Mouse (Mus musculus): Measurements from ENCODE around the gene Trpm3. TPM values are rescaled to one million over a fixed set of nuclear protein-coding genes. Genes with fewer than 3 reads are reported as not detected.

Trpm3 gene
- polyA plus RNA-seq (2021; fragmentation: Nextera tagmentation): 6.0 and 6.7 TPM in 2 replicates
- long read RNA-seq, experiment 1, partial matches to known transcripts: 7 of 32 reads
- long read RNA-seq, experiment 1, other reads (novel, unspliced or antisense): 24 of 32 reads
- long read RNA-seq, experiment 2, partial matches to known transcripts: 3 of 38 reads
- long read RNA-seq, experiment 2, other reads (novel, unspliced or antisense): 35 of 38 reads

DNA sequence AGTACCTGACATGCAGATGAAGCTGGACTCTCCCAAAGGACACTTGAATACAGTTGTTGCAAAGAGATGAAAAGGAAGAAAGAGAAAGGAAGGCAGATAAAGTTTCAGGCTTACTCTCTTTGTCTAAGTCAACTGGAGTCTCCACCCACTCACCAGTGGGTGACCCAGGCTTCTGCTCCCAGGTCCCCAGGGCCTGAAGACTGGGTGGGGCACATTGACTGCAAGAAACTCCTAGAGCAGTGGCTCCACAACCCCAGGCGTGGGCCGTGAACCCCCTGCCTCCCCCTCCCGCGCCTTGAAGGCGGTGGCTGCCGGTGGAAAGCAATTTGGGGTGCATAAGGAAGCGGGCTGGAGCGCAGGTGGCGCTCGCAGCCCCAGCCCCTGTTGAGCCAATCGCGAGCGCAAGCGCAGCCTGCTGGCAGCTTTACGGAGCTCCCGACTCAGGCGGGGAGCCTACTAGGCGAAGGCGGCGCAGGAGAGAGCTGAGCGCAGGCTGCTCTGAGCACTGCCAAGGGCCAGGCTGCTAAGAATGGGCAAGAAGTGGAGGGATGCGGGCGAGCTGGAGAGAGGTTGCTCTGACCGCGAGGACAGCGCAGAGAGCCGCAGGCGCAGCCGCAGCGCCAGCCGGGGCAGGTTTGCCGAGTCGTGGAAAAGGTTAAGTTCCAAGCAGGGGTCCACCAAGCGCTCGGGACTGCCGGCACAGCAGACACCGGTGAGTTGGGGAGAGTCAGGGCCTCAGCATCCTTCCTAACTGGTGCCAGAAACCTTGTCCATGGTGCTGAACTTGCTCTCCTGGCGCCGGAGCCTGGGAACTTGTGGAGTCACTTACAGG is at the start of gene Trpm3:
TSS of gene Trpm3 (plus strand) at position 457 of the 832 bp plus-strand sequence.

